Comparison of ENCODE assay signal across 10 mouse cellular contexts in the genomic region with DNA sequence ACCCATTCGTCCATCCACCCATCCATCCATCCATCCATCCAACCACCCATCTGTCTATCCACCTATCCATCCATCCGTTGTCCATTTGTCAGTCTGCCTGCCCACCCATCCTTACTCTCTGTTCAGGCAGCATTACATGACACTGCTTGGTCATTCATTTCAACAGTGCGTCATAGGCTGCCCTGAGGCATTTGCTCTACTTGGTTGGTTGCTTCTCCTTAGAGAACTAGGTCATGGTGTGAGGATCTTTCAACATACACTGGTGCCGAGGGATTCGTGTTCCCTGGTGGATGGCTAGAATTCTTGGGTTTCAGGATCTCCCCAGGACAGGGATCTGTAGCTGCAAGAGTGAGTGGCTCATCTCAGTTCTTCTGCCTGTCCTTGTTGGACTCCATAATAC.
DNase-seq lines count a peak whose midpoint lies in the region; ATAC-seq and TF ChIP-seq lines count a peak whose summit lies in the region.
"Had no signal": no experiment of that assay in that cellular context is flagged by ENCODE, and none has a peak within 500 bp of the region (broad histone marks: within the 10 kb centered on the region; RNA-seq: fewer than 3 reads in every experiment).

No protein-coding gene starts in this region.

- H3K9me3 ChIP-seq in heart, embryonic 10.5 days, result no peaks in the 10 kb centered on the region
- no peaks in the 10 kb centered on the region for H3K9me3 ChIP-seq in midbrain, postnatal 0 days (ENCODE audit: low read length)
- no peaks in the 10 kb centered on the region for H3K9me3 ChIP-seq in midbrain, embryonic 16.5 days (replicated peaks; ENCODE audit: control insufficient read depth, low read length, poor library complexity, severe bottlenecking)
- no peaks in the 10 kb centered on the region for H3K9me3 ChIP-seq in intestine, postnatal 0 days (ENCODE audit: control insufficient read depth)
- no peaks in the 10 kb centered on the region for H3K9me3 ChIP-seq in stomach, embryonic 16.5 days (replicated peaks; ENCODE audit: control insufficient read depth, low read length)

- H3K27me3 ChIP-seq in heart, embryonic 10.5 days (ENCODE audit: insufficient read depth, poor library complexity, severe bottlenecking), result no peaks in the 10 kb centered on the region
- no peaks in the 10 kb centered on the region for H3K27me3 ChIP-seq in midbrain, postnatal 0 days (ENCODE audit: insufficient read depth, low read length)
- H3K27me3 ChIP-seq in midbrain, embryonic 16.5 days (ENCODE audit: control insufficient read depth, insufficient read depth, low read depth, low read length), result no peaks in the 10 kb centered on the region
- no peaks in the 10 kb centered on the region for H3K27me3 ChIP-seq in intestine, postnatal 0 days (replicated peaks; ENCODE audit: control insufficient read depth, insufficient read depth, low read length)
- H3K27me3 ChIP-seq in stomach, embryonic 16.5 days (ENCODE audit: control insufficient read depth, insufficient read depth, low read length), result no peaks in the 10 kb centered on the region

- no peak for ATAC-seq in midbrain, postnatal 0 days (ENCODE audit: low FRiP score)
- no peak for ATAC-seq in midbrain, embryonic 16.5 days
- ATAC-seq in intestine, postnatal 0 days, result no peak
- no peak for ATAC-seq in stomach, embryonic 16.5 days (ENCODE audit: insufficient read depth, low FRiP score)

- no peak overlapping the region for H3K4me2 ChIP-seq in midbrain, postnatal 0 days (ENCODE audit: low read depth, low read length, poor library complexity, severe bottlenecking)
- no peak overlapping the region for H3K4me2 ChIP-seq in midbrain, embryonic 16.5 days (ENCODE audit: low read length)
- H3K4me2 ChIP-seq in intestine, postnatal 0 days (replicated peaks; ENCODE audit: low read depth), result no peak overlapping the region
- H3K4me2 ChIP-seq in stomach, embryonic 16.5 days (ENCODE audit: low read depth, low read length), result no peak overlapping the region

- 70% methylated on average over 5 of the region's 5 CpGs for whole genome bisulfite sequencing in heart, embryonic 10.5 days
- 92% methylated on average over 5 of the region's 5 CpGs for WGBS in midbrain, postnatal 0 days
- 91% methylated on average over 5 of the region's 5 CpGs for WGBS in midbrain, embryonic 16.5 days
- 82% methylated on average over 5 of the region's 5 CpGs for WGBS in intestine, postnatal 0 days
- WGBS in stomach, embryonic 16.5 days, result 82% methylated on average over 5 of the region's 5 CpGs

- DNase-seq in heart, embryonic 10.5 days (ENCODE audit: low spot score), result no peak
- no peak for DNase-seq in heart, adult 9 months (ENCODE audit: low spot score in 2 of 2)
- no peak for DNase-seq in midbrain, postnatal 0 days (ENCODE audit: low spot score)
- DNase-seq in thymus, postnatal 10 days (ENCODE audit: low spot score in 2 of 2), result no peak
- no peak for DNase-seq in lung, postnatal 25 days (ENCODE audit: low spot score)
- DNase-seq: gastrocnemius, postnatal 36 days; left cerebral cortex, postnatal 4 days had no signal

- TF ChIP-seq CTCF in midbrain, postnatal 0 days (IDR thresholded peaks at IDR 0.05), result no peak
- no peak for TF ChIP-seq CTCF in intestine, postnatal 0 days (IDR thresholded peaks at IDR 0.05; ENCODE audit: low read depth)

- 0 out of 2 replicates have a peak overlapping the region, but pooled peaks have one; percentile 80 for H3K27ac ChIP-seq in heart, embryonic 10.5 days
- H3K27ac ChIP-seq in midbrain, postnatal 0 days (ENCODE audit: low read depth, low read length), result 0 out of 2 replicates have a peak overlapping the region, but pooled peaks have one; percentile 43
- H3K27ac ChIP-seq in midbrain, embryonic 16.5 days (ENCODE audit: low read length), result no peak overlapping the region
- peak overlapping the region; percentile 85; the same call in 1 of the 2 replicates for H3K27ac ChIP-seq in intestine, postnatal 0 days (ENCODE audit: low read depth, low read length)
- peak overlapping the region; percentile 83; the same call in 1 of the 2 replicates for H3K27ac ChIP-seq in stomach, embryonic 16.5 days (ENCODE audit: low read length)

- no peak overlapping the region for H3K4me3 ChIP-seq in heart, embryonic 10.5 days
- H3K4me3 ChIP-seq in midbrain, postnatal 0 days (ENCODE audit: low read depth, low read length), result no peak overlapping the region
- H3K4me3 ChIP-seq in midbrain, embryonic 16.5 days (ENCODE audit: low read depth, low read length), result no peak overlapping the region
- H3K4me3 ChIP-seq in intestine, postnatal 0 days (ENCODE audit: low read depth, low read length), result no peak overlapping the region
- H3K4me3 ChIP-seq in stomach, embryonic 16.5 days (replicated peaks; ENCODE audit: low read length), result no peak overlapping the region

- H3K9ac ChIP-seq in midbrain, postnatal 0 days (replicated peaks; ENCODE audit: low read length, poor library complexity, severe bottlenecking), result no peak overlapping the region
- no peak overlapping the region for H3K9ac ChIP-seq in midbrain, embryonic 16.5 days (ENCODE audit: low read depth, low read length)
- H3K9ac ChIP-seq in intestine, postnatal 0 days (ENCODE audit: low read depth, low read length), result no peak overlapping the region
- H3K9ac ChIP-seq in stomach, embryonic 16.5 days (ENCODE audit: low read length), result no peak overlapping the region

- peaks cover 97% of the 10 kb centered on the region for H3K4me1 ChIP-seq in heart, embryonic 10.5 days
- H3K4me1 ChIP-seq in midbrain, postnatal 0 days (ENCODE audit: insufficient read depth, low read length), result peaks cover 15% of the 10 kb centered on the region
- peaks cover 56% of the 10 kb centered on the region for H3K4me1 ChIP-seq in midbrain, embryonic 16.5 days (ENCODE audit: control insufficient read depth, insufficient read depth, low read length)
- H3K4me1 ChIP-seq in intestine, postnatal 0 days (replicated peaks; ENCODE audit: control insufficient read depth, insufficient read depth, low read length), result peaks cover 42% of the 10 kb centered on the region
- peaks cover 78% of the 10 kb centered on the region for H3K4me1 ChIP-seq in stomach, embryonic 16.5 days (ENCODE audit: control insufficient read depth, insufficient read depth, low read length)

- peaks cover 10% of the 10 kb centered on the region; the same call in 1 of the 2 replicates for H3K36me3 ChIP-seq in heart, embryonic 10.5 days
- H3K36me3 ChIP-seq in midbrain, postnatal 0 days (ENCODE audit: insufficient read depth, low read length), result no peaks in the 10 kb centered on the region
- H3K36me3 ChIP-seq in midbrain, embryonic 16.5 days (ENCODE audit: control insufficient read depth, insufficient read depth, low read length), result no peaks in the 10 kb centered on the region
- H3K36me3 ChIP-seq in intestine, postnatal 0 days (ENCODE audit: control insufficient read depth, insufficient read depth), result no peaks in the 10 kb centered on the region
- H3K36me3 ChIP-seq in stomach, embryonic 16.5 days (ENCODE audit: control insufficient read depth, insufficient read depth, low read length), result no peaks in the 10 kb centered on the region
